Mouse (Mus musculus) C2C12 (cell line): ENCODE measurements around the gene Robo3.

Source experiments
- CEBPB ChIP-seq: IDR thresholded peaks from one replicate; pipeline ENCODE4 v1.6.1; 2011; ENCODE audit warnings: low read depth, mild to moderate bottlenecking, control low read depth, moderate library complexity
- CTCF ChIP-seq: IDR thresholded peaks from one replicate; pipeline ENCODE4 v1.5.1; 2011; ENCODE audit not compliant: control insufficient read depth, insufficient read depth, insufficient read length
- FOSL1 ChIP-seq: IDR thresholded peaks from one replicate; pipeline ENCODE4 v1.8.0; 2011; ENCODE audit warnings: mild to moderate bottlenecking, low read length; ENCODE audit not compliant: poor library complexity, insufficient read depth, severe bottlenecking
- MAX ChIP-seq: IDR thresholded peaks from one replicate; pipeline ENCODE4 v1.6.1; 2011; ENCODE audit warnings: mild to moderate bottlenecking, control low read depth
- MYOD1 ChIP-seq: IDR thresholded peaks from one replicate; pipeline ENCODE4 v1.6.1; 2011; ENCODE audit warnings: low read depth; ENCODE audit not compliant: control insufficient read depth, insufficient read length
- MYOG ChIP-seq: IDR thresholded peaks from one replicate; pipeline ENCODE4 v1.6.1; 2011; ENCODE audit not compliant: control insufficient read depth, insufficient read length; ENCODE audit errors: extremely low read depth
- USF1 ChIP-seq: IDR thresholded peaks from one replicate; pipeline ENCODE4 v1.6.1; 2011; ENCODE audit warnings: low read depth, mild to moderate bottlenecking, control low read depth, moderate library complexity

- TF ChIP-seq CTCF: no peak
- TF ChIP-seq MYOD1: no peak
- TF ChIP-seq MYOG: no peak
- TF ChIP-seq USF1: no peak
- TF ChIP-seq MAX: no peak
- no peak for TF ChIP-seq CEBPB
- TF ChIP-seq FOSL1: no peak
Observed at GRCm38 (mm10) chr9:37454991-37455390, 21.9 kb upstream of the Robo3 start.
